Mouse (Mus musculus): Measurements from ENCODE around the gene Itpr1.

Gene Itpr1

GRCm38 (mm10) chr6:108212881-108213295 lies at the start of gene Itpr1:
TSS of gene Itpr1 (plus strand) at chr6:108213096.
- DNase-seq, result peak; percentile 98

- no peak for DNase-seq
These were observed 48.0 kb upstream of the Itpr1 start for GRCm38 (mm10) chr6:108164935-108165334.

GRCm38 (mm10) chr6:108165598-108165997 lies 47.3 kb upstream of the Itpr1 start:
- no peak for DNase-seq

GRCm38 (mm10) chr6:108167946-108168680 lies 44.8 kb upstream of the Itpr1 start:
- no peak for DNase-seq

GRCm38 (mm10) chr6:108168723-108169122 lies 44.2 kb upstream of the Itpr1 start:
- no peak for DNase-seq

GRCm38 (mm10) chr6:108169466-108169865 lies 43.4 kb upstream of the Itpr1 start:
- DNase-seq, result no peak

- no peak for DNase-seq
These were observed 40.7 kb upstream of the Itpr1 start for GRCm38 (mm10) chr6:108172219-108172618.

GRCm38 (mm10) chr6:108174181-108174580 lies 38.7 kb upstream of the Itpr1 start:
- no peak for DNase-seq

- DNase-seq, result no peak
These were observed 33.8 kb upstream of the Itpr1 start for GRCm38 (mm10) chr6:108179087-108179486.

- peak; percentile 92 for DNase-seq
These were observed 27.8 kb upstream of the Itpr1 start, which contains the start of gene Sumf1 for GRCm38 (mm10) chr6:108184847-108185684. TSS of gene Sumf1 (minus strand) at chr6:108185582.

- no peak for DNase-seq
These were observed 27.2 kb upstream of the Itpr1 start for GRCm38 (mm10) chr6:108185685-108186009.

GRCm38 (mm10) chr6:108190690-108191089 lies 22.2 kb upstream of the Itpr1 start:
- DNase-seq, result no peak

- no peak for DNase-seq
These were observed 20.3 kb upstream of the Itpr1 start for GRCm38 (mm10) chr6:108192632-108193031.

GRCm38 (mm10) chr6:108196665-108197064 lies 16.2 kb upstream of the Itpr1 start:
- no peak for DNase-seq

- DNase-seq, result no peak
These were observed 15.8 kb upstream of the Itpr1 start for GRCm38 (mm10) chr6:108197117-108197516.

GRCm38 (mm10) chr6:108198286-108198685 lies 14.6 kb upstream of the Itpr1 start:
- DNase-seq, result no peak

GRCm38 (mm10) chr6:108204322-108204721 lies 8.6 kb upstream of the Itpr1 start:
- no peak for DNase-seq

- DNase-seq, result no peak
These were observed 6.8 kb upstream of the Itpr1 start for GRCm38 (mm10) chr6:108206145-108206544.

GRCm38 (mm10) chr6:108206914-108207566 lies 5.9 kb upstream of the Itpr1 start:
- no peak for DNase-seq

- DNase-seq, result no peak
These were observed 708 bp upstream of the Itpr1 start for GRCm38 (mm10) chr6:108211896-108212880.

- peak; percentile 34 for DNase-seq
These were observed 791 bp downstream of the Itpr1 start for GRCm38 (mm10) chr6:108213481-108214293.

Data from right cerebral cortex, adult 18-20 months (tissue).